Mouse (Mus musculus) spleen, embryonic (tissue): ENCODE measurements around the gene Tmprss7.

ENCODE experiments used
- CTCF ChIA-PET: fragments of 350-600 bp; sonication (Branson Sonifier 250); formaldehyde crosslinking; loops from one replicate; lab custom pipeline; 2022; lab: Charles Lee

The Tmprss7 gene

GRCm38 (mm10) chr16:45693558-45693957 lies at the start of gene Tmprss7:
Gene Tmprss7, minus strand, starts transcription at chr16:45693658.
- CTCF ChIA-PET, result no interaction called here

- CTCF ChIA-PET, result no interaction called here
Measured at GRCm38 (mm10) chr16:45742615-45743476, 49.4 kb upstream of the Tmprss7 start, which contains the start of gene Abhd10. Gene Abhd10, minus strand, starts transcription at chr16:45742955.

DNA sequence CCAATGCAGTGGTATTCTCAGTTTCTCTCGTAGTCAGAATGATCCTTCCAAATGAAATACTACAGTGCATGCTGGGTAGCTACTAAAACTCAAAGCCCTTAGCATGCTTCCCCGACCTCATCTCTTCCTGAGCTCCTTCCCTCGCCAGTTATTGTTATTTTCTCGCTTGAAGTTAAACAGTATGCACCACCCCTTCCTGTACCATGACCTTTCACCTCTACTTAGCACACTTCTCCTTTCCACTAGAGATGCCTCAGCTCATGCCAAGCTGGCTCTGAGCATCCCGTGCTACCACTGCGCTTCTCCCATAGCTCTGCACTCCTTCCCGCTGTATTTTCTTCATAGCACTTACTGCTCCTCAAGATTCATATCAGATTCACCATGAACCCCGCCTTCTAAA lies 44.4 kb upstream of the Tmprss7 start:
- CTCF ChIA-PET, result no interaction called here

- CTCF ChIA-PET, result no interaction called here
Measured at GRCm38 (mm10) chr16:45736724-45737123, 43.3 kb upstream of the Tmprss7 start.

DNA sequence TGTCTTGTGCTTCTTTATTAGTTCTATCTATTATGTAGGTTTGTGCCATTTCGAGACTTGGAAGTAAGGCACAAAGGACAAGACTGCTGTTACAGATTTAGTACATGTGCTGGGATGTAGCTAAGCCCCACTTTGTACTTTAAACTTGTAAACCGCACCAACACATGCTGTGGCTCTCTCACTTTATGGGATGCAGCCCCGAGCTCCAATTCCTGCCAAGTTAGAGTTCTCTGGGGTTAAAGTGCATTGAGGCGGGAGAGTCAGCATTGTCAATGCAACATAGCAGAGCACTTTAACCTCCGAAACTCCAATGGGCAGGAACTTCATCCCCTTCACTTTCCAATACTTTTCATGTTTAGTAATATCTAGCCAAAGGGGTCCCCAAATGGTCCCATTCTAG lies 35.7 kb upstream of the Tmprss7 start:
- CTCF ChIA-PET, result no interaction called here

DNA sequence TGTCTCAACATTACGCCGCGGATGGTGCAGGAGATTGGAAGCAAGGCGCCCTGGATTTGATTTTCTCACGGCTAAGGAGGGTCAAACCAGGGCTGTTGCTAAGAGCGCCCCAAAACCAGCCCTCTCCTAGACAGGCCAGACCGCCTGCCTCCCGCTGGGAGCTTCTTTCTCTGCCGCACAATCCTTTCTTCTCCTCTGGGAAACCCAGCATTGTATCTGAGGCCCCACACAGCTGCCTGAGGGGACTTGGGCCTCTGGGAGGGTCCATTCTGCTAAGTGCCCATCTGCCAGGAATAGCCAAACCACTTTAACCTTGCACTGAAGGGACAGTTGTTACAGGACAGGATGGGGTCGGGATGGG lies 31.3 kb upstream of the Tmprss7 start:
- CTCF ChIA-PET, result no interaction called here

- CTCF ChIA-PET, result no interaction called here
Measured at GRCm38 (mm10) chr16:45724061-45724741, 30.7 kb upstream of the Tmprss7 start, which contains the start of gene Tagln3. Gene Tagln3, minus strand, starts transcription at chr16:45724608.

DNA sequence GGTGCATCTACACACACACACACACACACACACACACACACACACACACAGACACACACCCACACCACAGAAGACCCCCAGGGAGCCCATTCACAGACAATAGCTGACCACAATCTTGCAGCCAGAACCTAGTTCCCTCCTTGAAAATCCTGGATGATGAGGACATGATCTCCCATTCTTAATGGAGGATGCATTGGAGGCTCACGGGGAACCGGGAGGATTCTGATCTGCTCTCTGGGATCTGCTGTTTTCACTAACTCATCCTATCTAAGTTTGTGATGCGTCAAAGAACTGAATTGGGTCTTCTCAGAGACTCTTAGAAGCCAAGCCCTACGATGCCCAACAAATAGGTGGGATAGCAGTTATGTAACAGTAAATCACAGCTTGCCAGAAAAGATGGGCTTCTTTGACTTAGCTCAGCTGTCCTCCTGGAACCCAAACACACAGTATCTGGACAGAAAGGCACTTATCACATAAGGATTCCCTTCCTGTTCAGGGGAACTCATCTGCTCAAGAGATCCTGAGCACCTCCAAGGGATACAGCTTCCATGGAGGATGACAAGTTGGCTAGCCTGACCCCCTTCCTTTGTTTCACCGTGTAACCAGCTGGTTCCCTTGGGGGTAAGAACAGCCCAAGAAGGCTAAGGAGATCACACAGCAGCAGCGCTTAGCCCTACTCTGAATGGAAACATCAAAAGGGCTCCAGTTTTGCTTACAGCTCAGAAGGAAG lies 29.9 kb upstream of the Tmprss7 start:
- CTCF ChIA-PET, result no interaction called here

- CTCF ChIA-PET, result no interaction called here
Measured at GRCm38 (mm10) chr16:45722460-45722951, 29.0 kb upstream of the Tmprss7 start.

DNA sequence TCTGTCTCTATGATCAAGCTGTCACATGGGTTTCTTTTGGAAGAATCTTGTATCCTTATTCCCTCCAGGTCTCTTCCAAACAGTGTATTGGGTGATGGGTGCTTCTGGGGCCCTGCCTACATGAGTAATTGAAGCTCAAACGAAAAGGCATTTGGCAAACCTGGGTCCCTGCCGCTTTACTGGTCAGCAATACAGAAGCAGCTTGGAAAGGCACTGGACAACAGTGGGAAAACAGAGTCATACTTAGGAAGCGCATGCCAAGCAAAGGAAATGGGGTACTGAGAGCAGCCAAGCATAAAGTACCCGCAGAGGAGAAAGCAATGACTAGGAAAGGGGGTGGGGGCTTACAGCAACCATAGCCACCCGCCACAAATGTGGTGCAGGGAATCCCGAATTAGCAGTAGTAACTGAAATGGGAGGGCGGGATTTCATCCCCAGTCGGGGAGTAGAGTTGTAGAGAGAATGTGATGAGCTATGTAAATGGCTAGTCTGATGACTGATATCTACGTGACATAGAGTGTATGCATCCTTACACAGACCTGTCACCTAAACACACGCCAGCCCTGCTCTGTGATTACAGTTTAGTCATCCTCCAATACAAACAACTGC lies 26.7 kb upstream of the Tmprss7 start:
- CTCF ChIA-PET, result no interaction called here

- CTCF ChIA-PET, result no interaction called here
Measured at GRCm38 (mm10) chr16:45718296-45718695, 24.8 kb upstream of the Tmprss7 start.

DNA sequence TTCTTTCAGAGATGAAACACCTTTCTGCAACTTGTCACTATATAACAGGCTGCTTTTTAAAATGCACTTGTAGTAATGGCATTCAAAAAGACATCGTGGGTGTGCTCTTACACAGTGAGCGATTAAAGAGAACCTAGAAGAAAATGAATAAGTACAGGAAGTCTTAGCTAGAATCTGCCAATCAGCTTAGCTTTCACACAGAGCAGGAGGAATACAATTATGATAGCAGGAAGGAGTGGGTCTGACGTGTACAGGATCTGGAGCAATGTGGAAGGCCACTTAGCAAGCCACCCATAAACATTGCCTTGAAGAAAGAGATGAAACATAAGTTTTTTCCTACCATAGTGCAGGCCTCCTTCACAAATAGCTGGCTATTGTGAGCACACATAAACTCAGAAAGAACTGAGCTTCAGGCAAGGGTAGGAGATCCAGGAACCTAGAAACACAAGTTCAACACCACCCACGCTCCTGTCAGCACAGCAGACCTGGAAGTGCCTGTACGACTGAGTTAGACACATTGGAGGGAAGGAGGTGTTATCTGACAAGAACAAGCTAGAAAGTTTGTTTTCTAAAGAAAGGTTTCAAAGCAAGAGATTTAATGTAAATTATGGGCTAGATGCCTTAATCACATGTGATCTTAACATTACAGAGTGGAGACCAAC lies 21.2 kb upstream of the Tmprss7 start:
- CTCF ChIA-PET, result no interaction called here

GRCm38 (mm10) chr16:45713878-45714277 lies 20.4 kb upstream of the Tmprss7 start:
- CTCF ChIA-PET, result no interaction called here

DNA sequence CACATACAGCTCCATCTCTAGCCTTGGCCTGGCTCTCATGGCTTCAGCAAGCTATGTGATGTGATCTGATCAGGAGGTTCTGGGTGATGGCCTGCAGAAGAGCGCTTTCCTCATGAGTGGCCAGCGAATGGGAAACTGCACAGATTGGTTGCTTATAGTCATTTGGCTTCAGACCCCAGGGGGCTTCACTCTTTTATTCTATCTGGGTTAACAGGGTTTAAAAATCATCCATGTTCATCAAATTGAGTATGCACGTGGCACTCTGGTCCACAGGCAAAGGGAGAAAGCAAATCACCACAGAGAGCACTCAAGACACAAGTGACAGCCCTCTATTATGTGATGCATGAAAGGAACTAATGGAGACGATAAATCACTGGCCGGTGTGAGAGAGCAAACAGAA lies 19.8 kb upstream of the Tmprss7 start:
- CTCF ChIA-PET, result no interaction called here

GRCm38 (mm10) chr16:45711263-45711662 lies 17.8 kb upstream of the Tmprss7 start:
- CTCF ChIA-PET, result interaction anchor here (0.7 kb wide), 1 partner anchor 845 kb away, joined by 7 read pairs; the partner anchor contains the start of gene Cd200r2

DNA sequence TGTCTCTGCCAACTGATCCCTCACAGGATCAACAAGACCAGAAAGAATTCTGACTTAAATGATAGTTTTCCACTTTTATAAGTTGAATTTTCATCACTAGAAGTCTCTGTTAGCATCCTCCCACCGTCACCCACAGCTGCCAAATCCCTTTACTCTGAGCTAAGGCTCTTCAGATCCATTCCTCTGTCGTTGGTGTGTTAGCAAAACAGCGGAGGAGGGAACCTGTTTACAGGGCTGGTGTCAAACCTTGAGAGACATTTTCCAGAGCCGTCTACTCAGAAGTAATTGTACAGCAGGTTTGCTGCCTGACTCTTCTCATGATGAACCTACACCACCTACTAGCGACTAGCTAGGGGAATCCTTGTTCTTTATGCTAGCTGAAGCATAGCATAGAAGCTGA lies 5.8 kb upstream of the Tmprss7 start:
- CTCF ChIA-PET, result no interaction called here

- CTCF ChIA-PET, result interaction anchor here (0.6 kb wide), 1 partner anchor 11 kb away, joined by 6 read pairs; no protein-coding TSS in a partner anchor
Measured at GRCm38 (mm10) chr16:45697996-45698395, 4.5 kb upstream of the Tmprss7 start.

- CTCF ChIA-PET, result no interaction called here
Measured at GRCm38 (mm10) chr16:45695445-45696160, 2.1 kb upstream of the Tmprss7 start.

GRCm38 (mm10) chr16:45692851-45693250 lies 607 bp downstream of the Tmprss7 start:
- CTCF ChIA-PET, result no interaction called here

DNA sequence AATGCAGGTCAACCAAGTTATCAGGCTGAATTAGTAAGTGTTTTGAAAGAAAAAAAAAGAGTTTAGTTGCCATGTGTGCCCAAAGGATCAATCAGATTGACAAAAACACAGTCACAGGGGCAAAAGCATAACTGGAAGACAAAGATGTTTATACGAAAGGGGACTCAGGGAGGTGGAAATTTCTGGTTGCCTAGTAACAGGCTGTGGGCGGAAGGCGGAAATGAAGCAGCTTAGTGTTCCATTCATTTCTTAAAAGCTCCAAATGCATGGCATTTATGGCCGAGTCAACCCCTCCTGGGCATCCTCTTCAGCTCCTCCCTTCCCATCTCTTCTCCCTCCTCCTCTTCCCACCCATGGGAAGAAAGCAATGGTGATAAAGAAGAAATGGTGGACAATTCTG lies 3.3 kb downstream of the Tmprss7 start:
- CTCF ChIA-PET, result no interaction called here
